Mouse (Mus musculus): ENCODE results near the gene Msrb2.

GRCm38 (mm10) chr2:19351615-19352253 lies 19.5 kb upstream of the Msrb2 start:
- no peak for TF ChIP-seq CTCF (IDR thresholded peaks at IDR 0.05; ENCODE audit: low read depth)
- TF ChIP-seq EP300 (IDR thresholded peaks at IDR 0.05; ENCODE audit: low read depth): no peak
